Mouse (Mus musculus): ENCODE measurements around the gene Ppp1r12b.

- TF ChIP-seq CTCF (IDR thresholded peaks at IDR 0.05; ENCODE audit: low read depth, low read length) (no peak), EP300 (IDR thresholded peaks at IDR 0.05; ENCODE audit: insufficient read depth, low read depth, low read length) (no peak), POLR2A (IDR thresholded peaks at IDR 0.05; ENCODE audit: insufficient read depth, low read length) (no peak)
Observed at GRCm38 (mm10) chr1:134823323-134823722, 132.4 kb downstream of the Ppp1r12b start.

Data from ES-Bruce4 (cell line).